Mouse (Mus musculus): ENCODE data around the gene Gm6176.
"Not testable (repeated sequence)": the region's sequence is repeated elsewhere in the genome, so short reads cannot be mapped to it uniquely, and the experiment has no call there.

Gene Gm6176

DNA sequence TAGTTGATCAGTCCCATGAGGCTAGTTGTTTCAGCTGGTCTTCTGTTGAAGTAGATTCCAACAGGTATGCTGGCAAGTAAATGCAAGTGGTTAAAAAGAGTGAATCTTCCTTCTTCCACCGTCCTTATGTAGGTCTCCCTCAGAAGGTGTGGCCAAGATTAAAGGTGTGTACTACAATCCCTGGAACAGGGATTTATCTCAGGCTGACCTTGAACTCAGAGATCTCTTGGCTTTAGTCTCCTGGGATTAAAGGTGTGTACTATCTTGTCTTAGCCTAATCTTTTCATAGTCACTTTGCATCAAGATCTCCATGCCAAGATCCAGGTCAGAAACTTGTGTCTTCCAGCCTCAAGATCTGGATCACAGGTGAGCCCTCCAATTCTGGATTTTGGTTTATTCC lies at the start of gene Gm6176:
Gene Gm6176, minus strand, starts transcription at position 101 of the 400 bp plus-strand sequence.
- DNase-seq, result not testable (repeated sequence)

DNA sequence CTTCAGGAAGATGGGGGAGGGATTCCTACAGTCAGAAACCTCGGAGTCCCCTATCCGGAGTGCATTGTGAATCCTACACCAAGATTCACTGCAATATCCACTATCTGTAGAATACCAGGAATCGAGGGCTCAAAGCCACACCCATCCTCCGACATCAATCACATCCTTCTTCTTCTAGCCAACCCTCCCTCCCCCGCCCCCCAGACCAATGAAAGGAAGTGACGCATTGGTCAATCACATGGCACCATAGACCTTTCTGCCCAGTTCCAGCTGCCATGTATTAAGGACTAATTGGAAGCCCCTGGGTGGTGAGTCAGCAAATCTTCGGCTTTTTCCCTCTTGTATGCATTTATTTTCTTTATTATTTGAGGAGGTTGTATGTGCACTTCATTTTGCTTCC lies 12.7 kb upstream of the Gm6176 start, which contains the start of gene Vmn1r139:
Gene Vmn1r139, plus strand, starts transcription at position 301 of the 400 bp plus-strand sequence.
- not testable (repeated sequence) for DNase-seq

DNA sequence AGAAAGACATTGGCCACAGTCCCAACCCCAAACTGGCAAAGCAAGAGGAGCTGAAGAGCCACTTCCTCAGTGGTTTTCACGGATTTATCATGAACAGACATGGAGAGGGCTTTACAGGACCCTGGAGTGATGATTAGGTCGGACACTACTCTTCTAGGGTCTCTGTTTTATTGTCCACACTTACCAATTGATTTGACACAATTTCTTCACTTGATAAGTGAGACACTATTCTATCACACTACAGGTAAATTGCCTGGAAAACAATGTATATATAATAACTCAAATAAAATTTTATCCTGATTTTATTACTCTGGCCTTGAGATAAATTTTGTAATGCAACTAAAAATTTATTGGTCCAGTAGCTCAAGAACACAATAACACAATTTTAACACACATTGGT lies 27.3 kb downstream of the Gm6176 start, which contains the start of gene Vmn1r138:
Gene Vmn1r138, minus strand, starts transcription at position 101 of the 400 bp plus-strand sequence.
- DNase-seq, result not testable (repeated sequence)
